Mouse (Mus musculus) forebrain, postnatal 0 days (tissue): ENCODE results near the gene Lingo4. TPM values are rescaled to one million over a fixed set of nuclear protein-coding genes. Genes with fewer than 3 reads are reported as not detected.

Experiments
- ATAC-seq: fragments of 200-750 bp; cut with Nextera tagmentation; 2 replicates; pipeline ENCODE4 v1.8.0; 2017; ENCODE audit warnings: mild to moderate bottlenecking, moderate library complexity
- DNase-seq: peaks from one replicate; pipeline ENCODE4 v3.0.0-alpha.2; 2015
- H3K27ac ChIP-seq: fragments of 300-500 bp; sonication (generic); 2 replicates; pipeline ENCODE4 v1.5.1; 2014; ENCODE audit warnings: low read depth, mild to moderate bottlenecking, antibody characterized with exemption, low read length, moderate library complexity, mixed read lengths
- H3K27me3 ChIP-seq: fragments of 300-500 bp; sonication (generic); 2 replicates; pipeline ENCODE4 v1.6.1; 2014; ENCODE audit warnings: mild to moderate bottlenecking, low read length, mixed read lengths; ENCODE audit not compliant: insufficient read depth
- H3K36me3 ChIP-seq: fragments of 300-500 bp; sonication (generic); 2 replicates; pipeline ENCODE4 v1.6.1; 2014; ENCODE audit warnings: mild to moderate bottlenecking, moderate library complexity; ENCODE audit not compliant: insufficient read depth
- H3K4me1 ChIP-seq: fragments of 300-500 bp; sonication (generic); 2 replicates; pipeline ENCODE4 v1.6.1; 2014; ENCODE audit warnings: antibody characterized with exemption; ENCODE audit not compliant: insufficient read depth
- H3K4me2 ChIP-seq: fragments of 300-500 bp; sonication (generic); 2 replicates; pipeline ENCODE4 v1.6.1; 2014; ENCODE audit warnings: low read depth, mild to moderate bottlenecking, moderate library complexity
- H3K4me3 ChIP-seq: fragments of 300-500 bp; sonication (generic); 2 replicates; pipeline ENCODE4 v1.5.1; 2014; ENCODE audit warnings: low read depth, low read length, mixed read lengths
- H3K9ac ChIP-seq: fragments of 300-500 bp; sonication (generic); 2 replicates; pipeline ENCODE4 v1.6.1; 2014; ENCODE audit warnings: mild to moderate bottlenecking
- H3K9me3 ChIP-seq: fragments of 300-500 bp; sonication (generic); 2 replicates; pipeline ENCODE4 v1.6.1; 2016; ENCODE audit warnings: low read length
- CTCF ChIP-seq: sonication (generic); IDR thresholded peaks from 2 replicates; pipeline ENCODE4 v1.5.1; 2016; ENCODE audit warnings: antibody characterized with exemption, control low read depth, low read depth
- WGBS: fragments of 180-500 bp; shearing (Covaris S2); extraction: QIAGEN DNeasy Blood & Tissue Kit; methylation state at CpG from one replicate; pipeline ENCODE4 v1.1.7; 2014; 5-methylcytosine and 5-hydroxymethylcytosine counted together
- polyA plus RNA-seq: library from polyadenylated mRNA; unstranded; fragments of >200 nt; fragmentation: Nextera tagmentation; extraction: Ambion mirVana; gene quantifications from 2 replicates; pipeline ENCODE4 v1.2.1, GENCODE M21; 2015
- total RNA-seq: library from RNA; depleted of rRNA; stranded (reverse); fragments of >200 nt; gene quantifications from 2 replicates; pipeline ENCODE4 v1.2.3, GENCODE M21; 2014

Lingo4 gene
- total and polyA plus RNA-seq, 2 experiments from 2014 or later, result 1.0 to 1.2 TPM

DNA sequence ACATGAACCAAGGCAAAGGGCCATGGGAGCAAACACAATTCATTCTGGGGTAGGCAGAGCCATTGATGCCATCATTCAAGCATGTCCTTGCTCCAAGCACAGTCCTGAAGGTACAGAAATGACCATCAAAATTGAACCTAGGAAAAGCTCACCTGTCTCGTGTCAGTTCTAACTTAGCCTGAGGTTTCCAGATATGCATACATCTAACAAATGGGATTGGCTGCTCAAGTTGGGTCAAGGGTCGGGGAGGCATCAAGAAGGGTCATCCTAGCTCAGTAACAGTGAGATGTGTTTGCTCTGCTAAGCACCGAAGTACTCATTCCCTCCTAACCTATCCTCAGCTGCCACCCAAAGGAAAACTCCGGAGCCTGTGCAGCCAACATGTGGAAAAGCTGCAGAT, 1.5 kb upstream of the Lingo4 start:
- Histone ChIP-seq H3K9me3 (no peaks in the 10 kb centered on the region), H3K9ac (no peak overlapping the region), H3K27ac (no peak overlapping the region), H3K4me3 (no peak overlapping the region), H3K4me2 (no peak overlapping the region), H3K4me1 (0 out of 2 replicates have a peak, but pooled peaks cover 5% of the 10 kb centered on the region), H3K27me3 (no peaks in the 10 kb centered on the region), H3K36me3 (no peaks in the 10 kb centered on the region)
- TF ChIP-seq CTCF, result no peak
- WGBS, result 83% methylated on average over 4 of the region's 4 CpGs
- ATAC-seq (no peak), DNase-seq (no peak)

- Histone ChIP-seq H3K4me3 (peak overlapping the region; percentile 38), H3K4me2 (peak overlapping the region; percentile 79), H3K27ac (peak overlapping the region; percentile 57; the same call in 1 of the 2 replicates), H3K9me3 (no peaks in the 10 kb centered on the region), H3K4me1 (0 out of 2 replicates have a peak, but pooled peaks cover 5% of the 10 kb centered on the region), H3K9ac (peak overlapping the region; percentile 53), H3K36me3 (no peaks in the 10 kb centered on the region), H3K27me3 (no peaks in the 10 kb centered on the region)
- DNase-seq (peak; percentile 86), ATAC-seq (peak; percentile 98)
- under 1% methylated on average over 20 of the region's 20 CpGs for WGBS
- TF ChIP-seq CTCF, result peak; percentile 57
Measured at GRCm38 (mm10) chr3:94398943-94399481, 695 bp downstream of the Lingo4 start.

- Histone ChIP-seq H3K4me3 (peak overlapping the region; percentile 38), H3K27ac (no peak overlapping the region), H3K4me2 (peak overlapping the region; percentile 79), H3K36me3 (no peaks in the 10 kb centered on the region), H3K4me1 (0 out of 2 replicates have a peak, but pooled peaks cover 5% of the 10 kb centered on the region), H3K9me3 (no peaks in the 10 kb centered on the region), H3K9ac (peak overlapping the region; percentile 53; the same call in 1 of the 2 replicates), H3K27me3 (no peaks in the 10 kb centered on the region)
- ATAC-seq (no peak), DNase-seq (peak; percentile 14)
- TF ChIP-seq CTCF, result no peak
- WGBS, result 13% methylated on average over 5 of the region's 5 CpGs
Measured at GRCm38 (mm10) chr3:94399663-94400310, 1.5 kb downstream of the Lingo4 start.

GRCm38 (mm10) chr3:94402451-94402850, 4.1 kb downstream of the Lingo4 start:
- TF ChIP-seq CTCF, result no peak
- 69% methylated on average over 8 of the region's 8 CpGs for WGBS
- Histone ChIP-seq H3K4me2 (no peak overlapping the region), H3K27ac (no peak overlapping the region), H3K27me3 (no peaks in the 10 kb centered on the region), H3K4me1 (0 out of 2 replicates have a peak, but pooled peaks cover 5% of the 10 kb centered on the region), H3K36me3 (no peaks in the 10 kb centered on the region), H3K4me3 (no peak overlapping the region), H3K9me3 (no peaks in the 10 kb centered on the region), H3K9ac (no peak overlapping the region)
- DNase-seq (no peak), ATAC-seq (no peak)

- peak; percentile 38 for DNase-seq
- WGBS, result 23% methylated on average over 7 of the region's 7 CpGs
- Histone ChIP-seq H3K9me3 (no peaks in the 10 kb centered on the region), H3K27me3 (no peaks in the 10 kb centered on the region), H3K27ac (no peak overlapping the region), H3K4me2 (no peak overlapping the region), H3K9ac (no peak overlapping the region), H3K4me1 (0 out of 2 replicates have a peak, but pooled peaks cover 2% of the 10 kb centered on the region), H3K36me3 (no peaks in the 10 kb centered on the region), H3K4me3 (no peak overlapping the region)
- peak; percentile 80 for ATAC-seq
- TF ChIP-seq CTCF, result 0 out of 2 replicates have a peak, but pooled peaks have one; percentile 19
Measured at GRCm38 (mm10) chr3:94404366-94405054, 6.2 kb downstream of the Lingo4 start.

- H3K9ac ChIP-seq, result no peak overlapping the region
- H3K9me3 ChIP-seq, result no peaks in the 10 kb centered on the region
- H3K4me3 ChIP-seq, result no peak overlapping the region
- no peaks in the 10 kb centered on the region for H3K4me1 ChIP-seq
- TF ChIP-seq CTCF, result no peak
- H3K4me2 ChIP-seq, result no peak overlapping the region
- 70% methylated on average over 4 of the region's 4 CpGs for WGBS
- no peak overlapping the region for H3K27ac ChIP-seq
- H3K27me3 ChIP-seq, result no peaks in the 10 kb centered on the region
- H3K36me3 ChIP-seq, result no peaks in the 10 kb centered on the region
- no peak for DNase-seq
- no peak for ATAC-seq
Measured at GRCm38 (mm10) chr3:94405561-94405960, 7.2 kb downstream of the Lingo4 start.

- H3K27me3 ChIP-seq, result no peaks in the 10 kb centered on the region
- peak overlapping the region; percentile 51 for H3K27ac ChIP-seq
- peaks cover 10% of the 10 kb centered on the region for H3K4me1 ChIP-seq
- WGBS, result 3% methylated on average over 25 of the region's 25 CpGs
- peak overlapping the region; percentile 49 for H3K9ac ChIP-seq
- DNase-seq, result no peak
- no peaks in the 10 kb centered on the region for H3K9me3 ChIP-seq
- H3K4me3 ChIP-seq, result peak overlapping the region; percentile 67
- H3K4me2 ChIP-seq, result peak overlapping the region; percentile 93
- ATAC-seq, result peak; percentile 40
- no peaks in the 10 kb centered on the region for H3K36me3 ChIP-seq
- 0 out of 2 replicates have a peak, but pooled peaks have one; percentile 7 for TF ChIP-seq CTCF
Measured at GRCm38 (mm10) chr3:94412530-94412929, 14.2 kb downstream of the Lingo4 start.
